Mouse (Mus musculus): ENCODE data around the gene Cldn14.

GRCm38 (mm10) chr16:93967893-93968292 lies 40.7 kb downstream of the Cldn14 start:
- TF ChIP-seq CTCF (IDR thresholded peaks at IDR 0.05) (no peak), EP300 (IDR thresholded peaks at IDR 0.05; ENCODE audit: insufficient read depth, low read depth, low read length) (no peak), POLR2A (IDR thresholded peaks at IDR 0.05; ENCODE audit: insufficient read depth, low read depth, low read length) (no peak)

Measured in heart, adult 2 months (tissue).